Mouse (Mus musculus): ENCODE measurements around the gene Dock1. TPM values are rescaled to one million over a fixed set of nuclear protein-coding genes. Genes with fewer than 3 reads are reported as not detected.
A peak's percentile ranks its signal among the peaks of the same experiment; 100 is the strongest.

Dock1 gene
- total RNA-seq, 1 experiment = 24.3 TPM

DNA sequence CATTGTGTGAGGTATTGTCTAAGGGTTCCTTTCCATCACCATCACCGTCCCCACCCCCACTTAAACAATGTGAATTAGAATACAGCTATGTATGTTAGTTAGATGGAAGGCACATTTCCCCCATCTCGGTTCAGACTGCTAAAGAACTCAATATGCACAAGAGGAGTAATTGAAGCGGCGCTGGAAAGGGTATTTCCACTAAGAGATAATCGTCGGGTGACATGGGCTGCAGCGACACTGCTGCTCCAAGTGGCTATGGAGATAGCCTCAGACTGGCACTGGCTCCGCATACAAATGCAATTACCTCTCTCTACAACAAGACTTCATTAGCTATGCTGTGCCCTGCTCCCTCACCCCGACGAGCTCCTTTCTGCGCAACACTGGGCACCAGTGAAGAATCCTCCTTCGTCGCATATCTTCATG is 222.0 kb downstream of the Dock1 start:
- DNase-seq (ENCODE audit: low read depth, low spot score) = no peak
- H3K9me3 ChIP-seq (ENCODE audit: control insufficient read depth, insufficient read depth, low read depth, low read length) = no peaks in the 10 kb centered on the region
- H3K27ac ChIP-seq (ENCODE audit: insufficient read depth, low read depth, low read length, poor library complexity, severe bottlenecking) = no peak overlapping the region
- no peak overlapping the region for H3K4me3 ChIP-seq (ENCODE audit: insufficient read depth in 1 of 2, low read depth in 1 of 2, low read length in 2 of 2, poor library complexity in 1 of 2, severe bottlenecking in 1 of 2)
- in situ Hi-C loops (cut with MboI; ENCODE audit: low sequenced_read_pairs in 2 of 2, unreplicated experiment in 2 of 2) = no loop called here
- H3K36me3 ChIP-seq (ENCODE audit: control insufficient read depth, insufficient read depth, low read length, poor library complexity, severe bottlenecking) = no peaks in the 10 kb centered on the region
- no peaks in the 10 kb centered on the region for H3K4me1 ChIP-seq (ENCODE audit: control insufficient read depth in 2 of 2, insufficient read depth in 2 of 2, low read length in 2 of 2, poor library complexity in 1 of 2)
- no peak for TF ChIP-seq HCFC1 (IDR thresholded peaks at IDR 0.05; ENCODE audit: borderline replicate concordance, insufficient read depth, low read length)
- TF ChIP-seq ZNF384 (IDR thresholded peaks at IDR 0.05; ENCODE audit: low read depth, low read length) = no peak
- TF ChIP-seq MAFK (IDR thresholded peaks at IDR 0.05; ENCODE audit: insufficient read depth, low read depth, low read length) = no peak
- no peak for TF ChIP-seq CHD2 (IDR thresholded peaks at IDR 0.05; ENCODE audit: low read depth, low read length)
- TF ChIP-seq ZC3H11A (IDR thresholded peaks at IDR 0.05; ENCODE audit: borderline replicate concordance, low read depth, low read length) = no peak
- H3K9ac ChIP-seq (ENCODE audit: insufficient read depth, low read depth, low read length, poor library complexity, severe bottlenecking) = no peak overlapping the region

DNA sequence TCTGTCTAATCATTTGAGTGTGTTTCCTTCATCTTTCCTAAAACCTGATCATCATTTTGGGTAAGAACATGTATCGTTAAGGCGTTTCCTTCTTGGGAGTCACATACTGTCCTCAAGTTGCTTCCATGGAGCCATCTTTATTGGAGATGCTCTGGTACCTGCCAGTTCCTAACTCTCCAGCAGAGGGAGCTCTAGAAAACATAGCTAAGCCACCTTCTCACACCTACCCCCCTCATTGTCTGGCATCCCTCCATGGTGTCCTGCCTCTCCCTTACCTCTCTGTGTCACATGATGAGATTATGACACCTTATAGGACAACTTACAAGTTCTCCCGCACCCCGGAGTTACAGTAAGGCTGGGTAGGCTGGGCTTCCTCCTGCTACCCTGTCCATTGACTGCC is 222.5 kb downstream of the Dock1 start:
- H3K4me3 ChIP-seq (ENCODE audit: insufficient read depth in 1 of 2, low read depth in 1 of 2, low read length in 2 of 2, poor library complexity in 1 of 2, severe bottlenecking in 1 of 2) = no peak overlapping the region
- H3K27ac ChIP-seq (ENCODE audit: insufficient read depth, low read depth, low read length, poor library complexity, severe bottlenecking) = no peak overlapping the region
- TF ChIP-seq HCFC1 (IDR thresholded peaks at IDR 0.05; ENCODE audit: borderline replicate concordance, insufficient read depth, low read length) (no peak), ZNF384 (IDR thresholded peaks at IDR 0.05; ENCODE audit: low read depth, low read length) (no peak), ZC3H11A (IDR thresholded peaks at IDR 0.05; ENCODE audit: borderline replicate concordance, low read depth, low read length) (no peak), MAFK (IDR thresholded peaks at IDR 0.05; ENCODE audit: insufficient read depth, low read depth, low read length) (no peak), CHD2 (IDR thresholded peaks at IDR 0.05; ENCODE audit: low read depth, low read length) (no peak)
- in situ Hi-C loops (cut with MboI; ENCODE audit: low sequenced_read_pairs in 2 of 2, unreplicated experiment in 2 of 2) = no loop called here
- peak; percentile 38 for DNase-seq (ENCODE audit: low read depth, low spot score)
- H3K9ac ChIP-seq (ENCODE audit: insufficient read depth, low read depth, low read length, poor library complexity, severe bottlenecking) = no peak overlapping the region
- H3K4me1 ChIP-seq (ENCODE audit: control insufficient read depth in 2 of 2, insufficient read depth in 2 of 2, low read length in 2 of 2, poor library complexity in 1 of 2) = no peaks in the 10 kb centered on the region
- no peaks in the 10 kb centered on the region for H3K9me3 ChIP-seq (ENCODE audit: control insufficient read depth, insufficient read depth, low read depth, low read length)
- no peaks in the 10 kb centered on the region for H3K36me3 ChIP-seq (ENCODE audit: control insufficient read depth, insufficient read depth, low read length, poor library complexity, severe bottlenecking)

DNA sequence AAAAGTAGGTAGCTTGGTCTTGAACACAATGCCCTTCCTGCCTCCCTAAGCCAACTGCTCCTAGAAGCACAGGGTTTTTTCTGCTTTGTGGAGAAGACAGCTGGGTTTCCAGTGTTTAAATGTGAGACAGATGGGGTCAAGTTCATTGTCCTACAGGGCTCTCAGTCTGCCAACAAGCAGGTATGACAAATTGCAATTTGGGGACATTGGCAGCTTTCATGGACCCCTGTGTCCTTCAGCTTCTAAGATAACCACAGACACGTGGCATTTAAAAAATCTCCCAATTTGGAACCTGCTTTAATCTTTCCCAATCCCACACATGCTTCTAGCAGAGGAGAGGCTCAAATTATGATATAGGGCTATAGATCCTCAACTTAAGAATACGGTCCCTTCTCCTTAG is 224.2 kb downstream of the Dock1 start:
- H3K4me1 ChIP-seq (ENCODE audit: control insufficient read depth in 2 of 2, insufficient read depth in 2 of 2, low read length in 2 of 2, poor library complexity in 1 of 2) = no peaks in the 10 kb centered on the region
- TF ChIP-seq HCFC1 (IDR thresholded peaks at IDR 0.05; ENCODE audit: borderline replicate concordance, insufficient read depth, low read length) = no peak
- TF ChIP-seq ZC3H11A (IDR thresholded peaks at IDR 0.05; ENCODE audit: borderline replicate concordance, low read depth, low read length) = no peak
- TF ChIP-seq MAFK (IDR thresholded peaks at IDR 0.05; ENCODE audit: insufficient read depth, low read depth, low read length) = no peak
- TF ChIP-seq ZNF384 (IDR thresholded peaks at IDR 0.05; ENCODE audit: low read depth, low read length) = no peak
- TF ChIP-seq CHD2 (IDR thresholded peaks at IDR 0.05; ENCODE audit: low read depth, low read length) = no peak
- H3K9ac ChIP-seq (ENCODE audit: insufficient read depth, low read depth, low read length, poor library complexity, severe bottlenecking) = no peak overlapping the region
- H3K9me3 ChIP-seq (ENCODE audit: control insufficient read depth, insufficient read depth, low read depth, low read length) = no peaks in the 10 kb centered on the region
- no peak for DNase-seq (ENCODE audit: low read depth, low spot score)
- no peak overlapping the region for H3K4me3 ChIP-seq (ENCODE audit: insufficient read depth in 1 of 2, low read depth in 1 of 2, low read length in 2 of 2, poor library complexity in 1 of 2, severe bottlenecking in 1 of 2)
- no peak overlapping the region for H3K27ac ChIP-seq (ENCODE audit: insufficient read depth, low read depth, low read length, poor library complexity, severe bottlenecking)
- in situ Hi-C loops (cut with MboI; ENCODE audit: low sequenced_read_pairs in 2 of 2, unreplicated experiment in 2 of 2) = no loop called here
- H3K36me3 ChIP-seq (ENCODE audit: control insufficient read depth, insufficient read depth, low read length, poor library complexity, severe bottlenecking) = no peaks in the 10 kb centered on the region

DNA sequence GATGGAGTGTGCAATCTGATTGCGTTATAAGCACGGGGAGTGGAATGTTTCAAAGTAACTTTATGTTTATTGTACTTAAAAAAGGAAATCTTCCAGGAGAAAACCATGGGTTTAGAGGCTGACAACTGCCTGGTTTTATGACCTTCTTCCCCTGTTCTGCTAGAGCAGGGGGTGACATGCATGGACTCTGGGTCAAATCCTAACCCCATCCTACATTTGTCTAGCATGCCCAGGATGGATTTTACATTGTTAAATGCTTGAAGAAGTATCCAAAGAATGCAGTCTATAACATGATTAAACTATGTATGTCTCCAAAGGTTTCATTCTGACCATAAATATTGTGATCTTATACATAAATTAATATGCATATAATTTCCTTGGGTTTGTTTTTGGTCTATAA is 229.0 kb downstream of the Dock1 start:
- Histone ChIP-seq H3K36me3 (ENCODE audit: control insufficient read depth, insufficient read depth, low read length, poor library complexity, severe bottlenecking) (no peaks in the 10 kb centered on the region), H3K4me3 (ENCODE audit: insufficient read depth in 1 of 2, low read depth in 1 of 2, low read length in 2 of 2, poor library complexity in 1 of 2, severe bottlenecking in 1 of 2) (no peak overlapping the region), H3K4me1 (ENCODE audit: control insufficient read depth in 2 of 2, insufficient read depth in 2 of 2, low read length in 2 of 2, poor library complexity in 1 of 2) (no peaks in the 10 kb centered on the region), H3K9ac (ENCODE audit: insufficient read depth, low read depth, low read length, poor library complexity, severe bottlenecking) (no peak overlapping the region), H3K27ac (ENCODE audit: insufficient read depth, low read depth, low read length, poor library complexity, severe bottlenecking) (no peak overlapping the region), H3K9me3 (ENCODE audit: control insufficient read depth, insufficient read depth, low read depth, low read length) (no peaks in the 10 kb centered on the region)
- DNase-seq (ENCODE audit: low read depth, low spot score) = no peak
- in situ Hi-C loops (cut with MboI; ENCODE audit: low sequenced_read_pairs in 2 of 2, unreplicated experiment in 2 of 2) = no loop called here
- TF ChIP-seq MAFK (IDR thresholded peaks at IDR 0.05; ENCODE audit: insufficient read depth, low read depth, low read length) (no peak), HCFC1 (IDR thresholded peaks at IDR 0.05; ENCODE audit: borderline replicate concordance, insufficient read depth, low read length) (no peak), CHD2 (IDR thresholded peaks at IDR 0.05; ENCODE audit: low read depth, low read length) (no peak), ZNF384 (IDR thresholded peaks at IDR 0.05; ENCODE audit: low read depth, low read length) (no peak), ZC3H11A (IDR thresholded peaks at IDR 0.05; ENCODE audit: borderline replicate concordance, low read depth, low read length) (no peak)

DNA sequence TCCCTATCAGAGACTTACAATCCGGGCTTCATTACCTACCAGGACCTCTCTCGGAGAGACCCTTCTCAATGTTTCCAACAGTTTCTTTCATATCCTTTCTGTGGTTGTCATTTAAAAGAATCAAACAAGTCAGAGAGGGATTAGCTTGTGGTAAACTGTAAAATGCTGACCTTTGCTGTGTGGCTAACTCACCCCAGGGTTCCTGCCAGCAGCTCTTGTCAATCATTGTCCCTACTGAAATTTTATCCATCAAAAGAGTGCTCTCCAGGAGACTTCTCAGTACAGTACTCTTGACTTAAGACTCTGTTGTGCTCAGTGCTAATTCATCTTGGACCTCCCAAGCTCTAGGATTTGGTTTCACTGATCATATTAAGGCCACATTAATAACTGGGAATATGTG is 231.5 kb downstream of the Dock1 start:
- Histone ChIP-seq H3K4me3 (ENCODE audit: insufficient read depth in 1 of 2, low read depth in 1 of 2, low read length in 2 of 2, poor library complexity in 1 of 2, severe bottlenecking in 1 of 2) (no peak overlapping the region), H3K9ac (ENCODE audit: insufficient read depth, low read depth, low read length, poor library complexity, severe bottlenecking) (no peak overlapping the region), H3K27ac (ENCODE audit: insufficient read depth, low read depth, low read length, poor library complexity, severe bottlenecking) (no peak overlapping the region), H3K9me3 (ENCODE audit: control insufficient read depth, insufficient read depth, low read depth, low read length) (no peaks in the 10 kb centered on the region), H3K36me3 (ENCODE audit: control insufficient read depth, insufficient read depth, low read length, poor library complexity, severe bottlenecking) (no peaks in the 10 kb centered on the region), H3K4me1 (ENCODE audit: control insufficient read depth in 2 of 2, insufficient read depth in 2 of 2, low read length in 2 of 2, poor library complexity in 1 of 2) (no peaks in the 10 kb centered on the region)
- TF ChIP-seq CHD2 (IDR thresholded peaks at IDR 0.05; ENCODE audit: low read depth, low read length) (no peak), HCFC1 (IDR thresholded peaks at IDR 0.05; ENCODE audit: borderline replicate concordance, insufficient read depth, low read length) (no peak), MAFK (IDR thresholded peaks at IDR 0.05; ENCODE audit: insufficient read depth, low read depth, low read length) (no peak), ZNF384 (IDR thresholded peaks at IDR 0.05; ENCODE audit: low read depth, low read length) (no peak), ZC3H11A (IDR thresholded peaks at IDR 0.05; ENCODE audit: borderline replicate concordance, low read depth, low read length) (no peak)
- no peak for DNase-seq (ENCODE audit: low read depth, low spot score)
- in situ Hi-C loops (cut with MboI; ENCODE audit: low sequenced_read_pairs in 2 of 2, unreplicated experiment in 2 of 2) = no loop called here

Measured in ES-E14 (cell line).